Mouse (Mus musculus): Measurements from ENCODE around the gene Gm6583.

Gene Gm6583

DNA sequence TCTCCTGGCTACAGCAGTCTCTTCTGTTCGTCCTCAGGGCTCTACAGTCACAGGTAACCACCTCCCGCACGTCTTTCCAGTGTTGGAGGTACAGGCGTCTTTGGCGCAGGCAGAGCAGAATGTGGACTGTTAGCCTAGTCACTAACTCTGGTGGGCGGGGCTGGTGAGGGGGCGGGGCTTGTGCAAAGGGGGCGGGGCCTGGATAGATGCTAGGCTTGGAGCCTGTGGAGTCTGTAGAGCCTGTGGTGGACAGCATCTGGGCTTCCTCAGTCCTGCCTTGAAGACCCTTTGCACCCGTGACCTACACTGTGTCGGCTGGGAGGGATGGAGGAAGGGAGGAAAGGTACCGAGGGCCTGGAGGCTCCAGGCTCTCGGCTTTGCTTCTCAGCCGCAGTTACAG, at the start of gene Gm6583:
Gene Gm6583 (minus strand): TSS at position 124 of the 400 bp plus-strand sequence.
- no peak for DNase-seq

DNA sequence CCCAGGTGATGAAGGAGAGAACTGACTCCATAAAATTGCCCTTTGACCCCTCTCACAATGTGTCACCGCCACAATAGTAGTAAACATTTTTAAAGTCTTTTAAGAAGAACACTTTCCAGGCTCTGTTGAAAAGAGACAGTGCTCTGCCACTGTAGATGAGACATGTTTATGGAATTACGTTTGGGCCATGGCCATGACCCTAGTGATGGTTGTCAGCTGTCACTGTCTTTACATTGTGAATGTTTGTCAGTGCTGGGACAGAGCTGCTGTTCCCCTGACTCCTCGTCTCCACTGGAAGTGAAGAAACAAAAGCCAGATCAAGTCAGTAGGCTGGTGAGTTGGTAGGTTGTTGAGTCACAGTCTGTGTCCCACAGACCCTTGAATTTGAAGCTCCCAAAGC, 46.6 kb upstream of the Gm6583 start:
- no peak for DNase-seq

DNA sequence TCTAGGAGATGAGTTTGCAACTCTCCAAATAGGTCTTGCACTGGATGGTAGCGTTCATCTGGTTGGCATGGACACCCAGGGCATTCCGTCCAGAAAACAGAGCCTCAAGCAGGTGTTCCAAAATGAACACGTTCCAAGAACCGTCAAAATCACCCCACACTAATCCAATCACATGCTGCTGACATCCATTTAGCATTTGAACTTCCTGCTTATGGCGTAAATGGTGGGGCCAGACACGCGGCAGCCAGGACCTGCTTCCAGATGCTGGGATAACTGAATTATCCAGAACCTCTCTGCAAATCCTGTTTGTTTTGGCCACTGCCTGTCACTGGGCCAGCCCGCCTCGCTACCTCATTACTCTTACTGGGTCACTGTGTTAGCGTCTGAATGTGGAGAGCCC, 43.5 kb upstream of the Gm6583 start:
- peak in 1 of 2 experiments; percentile 41 for DNase-seq

DNA sequence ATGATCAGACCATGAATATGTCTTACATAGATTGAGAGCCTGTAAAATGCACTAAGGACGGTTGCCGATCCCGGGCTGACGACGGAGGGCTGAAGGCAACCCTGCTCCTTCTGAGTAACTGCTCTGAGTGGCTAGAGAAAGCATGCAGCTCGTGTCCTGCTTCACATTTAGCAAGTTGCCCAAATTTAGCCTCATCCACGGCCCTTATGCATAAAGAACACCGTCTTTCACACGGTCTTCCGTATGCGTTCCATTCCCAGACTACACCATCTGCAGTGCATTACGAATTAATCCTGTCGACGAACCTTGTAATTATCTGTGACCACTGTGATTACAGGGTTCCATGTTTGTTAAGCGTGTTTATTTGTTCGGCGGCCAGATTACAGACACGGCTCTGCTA, 40.2 kb upstream of the Gm6583 start:
- no peak for DNase-seq

DNA sequence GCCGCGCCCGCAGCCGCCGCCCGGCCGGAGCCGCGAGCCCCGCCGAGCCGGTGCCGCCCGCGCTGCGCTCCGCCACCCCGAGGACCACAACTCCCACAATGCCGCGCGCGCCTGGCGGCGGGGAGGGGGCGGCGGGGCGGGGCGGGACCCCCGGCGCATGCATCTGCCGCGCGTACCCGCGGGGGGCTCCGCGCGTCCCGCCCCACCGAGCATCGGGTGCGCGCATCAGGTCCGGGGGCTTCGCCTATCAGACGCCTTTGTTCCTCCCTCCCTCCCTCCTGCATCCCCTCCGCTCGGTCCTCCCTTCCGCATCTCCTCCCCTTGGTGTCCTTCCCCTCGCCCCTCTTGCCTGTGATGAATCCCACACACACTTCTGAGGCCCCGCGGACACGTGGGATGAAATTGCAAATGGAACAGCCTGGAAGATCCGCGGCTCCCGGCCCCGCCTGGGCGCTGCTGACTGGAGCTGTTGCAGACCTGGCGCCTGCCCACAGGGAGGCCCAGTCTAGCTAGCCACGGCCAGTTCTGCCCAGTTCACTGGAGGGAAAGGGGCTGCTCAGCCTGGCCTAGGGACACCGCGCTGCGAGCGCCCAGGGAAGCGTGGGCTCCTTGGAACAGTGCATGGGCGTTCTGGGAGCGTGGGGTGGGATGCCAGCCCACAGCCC, 39.1 kb upstream of the Gm6583 start, which contains the start of gene Asphd2:
Gene Asphd2 (minus strand): TSS at position 88 of the 665 bp plus-strand sequence.
- DNase-seq = peak; percentile 37 to 68

DNA sequence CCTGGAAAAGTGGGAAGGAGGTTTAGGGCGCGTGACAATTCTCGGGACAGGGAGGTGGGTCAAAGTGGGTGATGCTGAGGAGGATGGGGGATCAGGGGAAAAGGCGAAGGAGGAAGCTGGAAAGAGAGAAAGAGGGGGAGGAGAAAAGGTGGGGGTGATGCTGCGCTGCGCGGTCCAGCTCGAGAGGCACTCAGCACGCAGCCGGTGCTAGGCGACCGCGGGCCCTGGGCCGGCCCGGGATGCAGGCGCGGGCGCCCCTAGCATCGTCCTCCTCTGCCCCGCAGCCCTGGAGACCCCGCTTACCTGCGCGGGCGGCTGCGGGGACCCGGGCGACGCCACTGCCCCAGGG, 38.6 kb upstream of the Gm6583 start:
- no peak for DNase-seq

DNA sequence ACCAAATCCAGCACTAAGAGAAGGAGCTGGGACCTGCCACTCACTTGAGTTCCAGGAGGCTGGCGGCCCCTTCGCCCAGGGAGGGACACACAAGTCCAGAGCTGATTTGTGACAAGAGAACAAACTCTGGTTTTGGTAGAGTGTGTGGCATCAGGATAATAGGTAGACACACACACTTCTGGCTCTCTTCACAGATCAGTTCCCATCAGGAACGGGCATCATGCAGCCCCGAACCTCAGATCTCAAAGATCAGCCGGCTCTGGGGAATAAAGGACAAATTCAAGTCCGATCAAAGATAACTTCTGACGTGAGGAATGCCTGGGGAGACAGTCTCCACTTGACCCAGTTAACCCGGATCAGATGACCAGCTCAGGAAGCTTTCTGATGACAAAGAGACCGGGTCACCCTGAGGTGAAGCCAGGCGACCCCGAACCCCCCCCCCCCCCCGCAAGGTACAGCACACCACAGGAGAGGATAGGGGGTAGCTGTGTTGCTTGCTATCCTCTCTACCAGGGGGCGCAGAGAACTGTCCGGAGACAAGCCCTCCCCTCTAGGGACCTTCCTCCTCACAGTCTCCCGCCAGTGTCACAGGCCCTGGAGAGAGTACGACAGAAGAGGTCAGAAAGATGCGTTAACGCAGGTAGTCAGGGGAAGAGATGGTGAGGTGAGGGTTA, 38.0 kb upstream of the Gm6583 start:
- no peak for DNase-seq

DNA sequence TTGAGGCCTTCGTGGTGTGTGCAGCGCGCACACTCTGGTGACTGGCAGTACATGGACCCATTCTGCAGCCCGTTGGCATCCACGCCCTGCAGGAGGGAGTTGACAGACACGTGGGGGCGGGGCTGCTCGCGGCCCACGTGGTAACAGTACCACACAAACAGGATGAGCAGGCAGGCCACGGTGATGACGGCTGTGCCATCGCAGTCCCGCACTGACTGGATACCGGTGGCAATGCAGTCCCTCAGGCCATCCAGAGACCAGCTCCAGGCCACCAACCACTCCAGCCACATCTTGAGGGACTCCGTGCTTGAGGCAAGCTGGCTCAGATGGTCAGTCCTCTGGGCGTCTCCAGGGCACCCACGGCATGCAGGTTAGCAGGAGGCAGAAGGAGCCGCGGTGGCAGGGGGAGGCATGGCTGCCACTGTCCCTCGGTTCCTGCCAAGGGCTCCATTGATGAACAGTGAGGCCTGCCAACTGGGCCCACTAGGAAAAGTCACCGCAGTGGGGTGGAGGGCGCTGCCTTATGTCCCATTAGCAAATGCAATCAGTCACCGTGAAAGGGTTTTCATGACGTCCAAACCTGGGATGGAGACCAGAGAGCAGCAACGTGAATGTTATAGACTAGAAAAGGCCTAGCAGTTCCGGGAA, 36.0 kb upstream of the Gm6583 start:
- DNase-seq = no peak

DNA sequence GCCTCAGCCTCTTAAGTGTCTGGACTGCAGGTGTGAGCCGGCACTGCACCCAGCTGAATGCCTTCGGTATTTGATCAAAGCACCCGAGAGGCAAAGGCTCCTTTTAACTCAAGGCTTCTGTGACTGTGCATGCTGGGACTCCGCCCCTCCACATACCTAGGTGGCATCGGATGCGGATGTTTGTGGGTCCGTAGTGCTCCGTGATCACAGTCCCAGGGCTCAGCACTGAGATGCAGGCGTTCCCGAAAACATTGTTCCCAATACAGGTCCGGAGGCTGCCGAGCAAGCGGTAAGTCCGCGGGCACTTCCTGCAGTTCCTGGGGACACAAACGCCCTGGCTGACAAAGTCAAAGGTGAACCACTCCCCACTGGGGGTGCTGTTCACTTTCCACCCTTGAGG, 35.2 kb upstream of the Gm6583 start:
- DNase-seq = no peak

DNA sequence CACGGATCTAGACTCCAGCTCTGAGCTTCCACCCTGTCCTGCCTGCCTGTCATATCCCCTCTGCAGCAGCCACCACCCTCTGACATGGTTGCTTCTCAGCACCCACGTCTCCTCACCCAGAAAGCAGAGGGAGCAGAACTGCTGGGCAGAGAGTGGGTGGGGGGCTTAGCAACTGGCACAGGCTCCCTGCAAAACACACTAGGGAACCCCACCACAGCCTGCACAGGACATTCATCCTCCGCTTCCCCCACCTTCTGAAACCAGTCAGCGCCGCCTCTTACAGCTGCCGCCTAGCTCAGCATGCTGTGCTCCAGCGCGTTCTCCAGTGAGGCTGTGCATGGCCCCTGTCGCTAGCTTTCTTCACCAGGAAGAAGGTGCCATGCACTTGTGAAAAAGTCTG, 33.5 kb upstream of the Gm6583 start:
- no peak for DNase-seq

DNA sequence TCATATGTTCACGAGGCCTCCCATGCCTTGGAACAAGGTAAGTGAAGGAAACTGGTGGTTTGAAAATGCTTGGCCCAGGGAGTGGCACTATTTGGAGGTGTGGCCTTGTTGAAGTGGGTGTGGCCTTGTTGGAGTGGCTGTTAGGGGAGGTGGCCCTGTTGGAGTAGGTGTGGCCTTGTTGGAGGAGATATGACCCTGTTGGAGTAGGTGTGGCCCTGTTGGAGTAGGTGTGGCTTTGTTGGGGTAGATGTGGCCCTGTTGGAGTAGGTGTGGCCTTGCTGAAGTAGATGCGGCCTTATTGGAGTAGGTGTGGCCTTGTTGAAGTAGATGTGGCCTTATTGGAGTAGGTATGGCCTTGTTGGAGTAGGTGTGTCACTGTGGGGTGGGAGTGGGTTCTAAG, 30.1 kb upstream of the Gm6583 start:
- DNase-seq = no peak

DNA sequence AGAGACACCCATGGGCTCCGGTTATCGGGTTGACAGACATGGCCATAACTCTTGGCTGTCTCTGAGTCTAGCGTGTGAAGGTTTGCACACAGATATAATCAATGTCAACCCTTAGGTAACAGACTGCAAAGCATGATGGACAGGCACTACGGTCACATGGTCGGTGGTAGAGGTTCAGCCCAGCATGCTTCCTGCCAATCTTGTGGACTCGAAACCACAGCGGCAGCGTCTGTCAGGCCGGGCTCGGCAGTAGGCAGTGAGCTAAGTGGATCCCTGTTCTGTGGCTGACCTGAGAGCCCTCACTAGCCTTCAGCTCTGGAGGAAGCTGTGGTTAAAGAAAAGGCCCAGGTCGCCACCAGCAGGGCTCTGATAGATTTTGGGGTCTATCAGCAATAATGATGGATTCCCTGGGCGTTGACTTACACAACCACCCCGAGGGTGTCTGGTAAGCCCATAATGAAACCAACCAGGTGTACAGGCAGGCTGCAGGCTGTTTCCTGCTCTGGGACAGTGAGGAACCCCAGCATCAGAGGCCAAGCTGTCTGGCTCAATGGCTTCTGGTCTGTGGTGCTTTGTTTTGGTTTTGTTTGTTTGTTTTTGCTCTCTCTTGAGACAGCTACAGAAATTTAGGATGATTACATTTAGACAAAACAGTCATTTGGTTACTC, 29.1 kb upstream of the Gm6583 start:
- DNase-seq = no peak

DNA sequence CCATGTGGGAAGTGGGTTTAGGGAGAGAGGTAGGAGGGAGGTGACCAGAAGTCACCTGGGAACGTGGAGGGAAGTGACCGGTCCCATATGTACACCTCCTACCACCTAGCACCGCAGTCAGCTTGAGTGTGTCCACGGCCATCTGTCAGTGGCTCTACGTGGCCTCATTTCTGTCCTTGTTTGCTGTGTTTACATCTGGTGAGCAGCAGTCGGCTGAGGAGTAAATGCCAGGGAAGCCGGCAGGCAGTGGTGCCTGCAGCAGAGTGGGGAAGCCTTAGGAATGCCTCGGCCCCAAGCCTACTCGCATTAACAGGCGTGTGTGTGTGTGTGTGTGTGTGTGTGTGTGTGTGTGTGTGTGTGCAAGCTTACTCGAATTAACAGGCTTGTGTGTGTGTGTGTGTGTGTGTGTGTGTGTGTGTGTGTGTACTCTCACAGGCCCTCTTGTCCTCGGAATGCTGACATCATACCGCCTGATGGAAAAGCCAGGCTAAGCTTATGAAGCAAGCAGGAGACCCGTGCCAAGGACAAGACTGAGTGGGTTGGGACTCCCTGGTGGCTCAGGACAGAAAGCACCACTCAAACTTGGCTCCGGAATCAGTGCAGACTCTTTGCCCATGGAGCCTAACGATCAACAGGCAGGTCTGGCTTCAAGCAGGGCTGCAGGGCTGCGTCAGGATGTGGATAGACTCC, 27.0 kb upstream of the Gm6583 start:
- peak; percentile 53 to 73 for DNase-seq

DNA sequence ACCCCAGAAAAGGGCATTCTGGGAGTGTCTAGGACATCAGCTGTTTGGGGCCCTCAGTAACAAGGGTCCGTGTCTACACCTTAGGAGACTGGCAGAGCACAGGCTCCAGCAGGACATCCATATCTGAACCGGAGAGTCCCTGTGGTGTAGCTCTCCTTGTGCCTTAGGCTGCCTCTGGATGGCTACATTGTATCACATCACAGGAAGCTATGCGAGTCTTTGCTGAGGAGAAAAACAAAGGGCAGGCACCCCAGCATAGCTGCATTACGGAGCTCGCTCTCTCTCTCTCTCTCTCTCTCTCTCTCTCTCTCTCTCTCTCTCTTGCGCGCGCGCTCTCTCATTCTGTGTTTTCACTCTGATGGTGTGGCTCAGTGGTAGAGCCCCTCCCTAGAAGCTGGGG, 26.2 kb upstream of the Gm6583 start:
- no peak for DNase-seq

DNA sequence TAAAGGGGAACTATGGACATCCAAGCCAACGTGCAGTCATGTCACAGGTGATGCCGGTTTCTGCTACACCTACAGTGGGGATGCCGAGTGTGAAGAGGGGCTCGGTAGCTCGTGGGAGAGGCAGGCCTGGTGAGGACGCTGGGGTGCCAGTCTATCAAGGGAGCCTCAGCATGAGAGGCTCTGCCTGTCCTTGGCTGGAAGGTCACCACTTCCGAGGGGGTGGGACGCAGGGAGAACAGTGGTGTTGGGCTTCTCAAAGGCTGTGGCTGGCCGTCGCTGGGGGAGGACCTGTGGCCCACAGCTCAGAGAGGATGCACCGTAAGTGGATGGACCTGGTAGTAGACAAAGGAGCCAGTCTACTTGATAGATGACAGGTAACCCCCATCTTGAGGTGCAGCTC, 25.3 kb upstream of the Gm6583 start:
- no peak for DNase-seq

DNA sequence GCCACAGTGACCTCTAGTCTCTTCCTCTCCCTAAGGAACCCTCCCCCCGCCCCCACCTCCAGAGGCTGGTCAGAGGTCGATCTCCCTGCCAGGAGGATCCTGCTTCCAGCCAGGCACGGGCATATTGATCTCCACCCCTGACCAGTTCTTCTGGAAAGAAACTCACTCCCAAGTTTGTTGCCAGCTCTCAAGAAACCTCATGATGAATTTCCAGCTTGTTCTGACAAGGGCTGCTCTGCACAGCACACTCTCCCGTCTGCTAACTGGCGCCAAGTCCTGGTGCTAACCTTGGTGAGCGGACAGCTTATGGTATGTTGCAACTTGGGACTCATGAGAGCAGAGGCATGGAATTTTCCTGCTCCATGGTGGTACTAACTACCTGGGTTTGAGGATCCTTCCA, 22.9 kb upstream of the Gm6583 start:
- DNase-seq = no peak

DNA sequence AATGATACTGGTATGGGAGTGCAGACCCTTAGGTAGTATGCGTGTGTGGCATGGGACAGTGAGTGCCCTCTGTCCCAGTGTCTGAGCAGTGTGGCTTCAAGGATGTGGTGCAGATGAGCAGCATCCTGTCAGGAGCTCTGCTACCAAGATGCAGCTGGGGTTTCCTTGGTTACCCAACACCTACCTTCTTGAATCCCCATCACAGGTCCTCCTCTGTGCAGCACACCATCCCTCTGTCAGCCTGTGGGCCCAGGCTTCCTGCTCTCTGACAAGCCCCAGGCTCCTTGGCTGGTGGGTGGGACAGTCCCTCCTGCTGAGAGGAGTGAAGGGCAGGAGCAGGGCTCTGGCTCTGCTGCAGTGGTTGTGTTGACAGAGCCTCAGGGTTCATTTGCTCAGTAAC, 21.5 kb upstream of the Gm6583 start:
- DNase-seq = no peak

DNA sequence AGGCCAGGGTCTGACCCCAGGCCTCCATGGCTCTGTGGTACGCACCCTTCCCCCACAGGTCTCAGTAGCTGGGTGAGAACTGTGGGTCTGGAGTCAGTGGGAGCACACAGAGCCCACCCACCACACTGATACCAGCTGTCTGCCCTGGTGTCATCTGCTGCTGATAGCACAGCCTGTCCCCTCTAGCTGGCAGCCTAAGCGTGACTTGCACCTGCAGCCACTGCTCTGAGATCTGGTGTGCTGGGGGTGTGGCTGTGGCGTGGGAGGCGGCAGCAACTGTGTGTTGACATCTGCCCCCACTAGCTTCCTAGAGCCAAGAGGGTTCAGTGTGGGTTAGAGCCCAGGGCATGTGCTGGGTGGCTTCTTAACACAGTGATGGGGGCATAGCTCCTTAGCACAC, 20.3 kb upstream of the Gm6583 start:
- DNase-seq = no peak

DNA sequence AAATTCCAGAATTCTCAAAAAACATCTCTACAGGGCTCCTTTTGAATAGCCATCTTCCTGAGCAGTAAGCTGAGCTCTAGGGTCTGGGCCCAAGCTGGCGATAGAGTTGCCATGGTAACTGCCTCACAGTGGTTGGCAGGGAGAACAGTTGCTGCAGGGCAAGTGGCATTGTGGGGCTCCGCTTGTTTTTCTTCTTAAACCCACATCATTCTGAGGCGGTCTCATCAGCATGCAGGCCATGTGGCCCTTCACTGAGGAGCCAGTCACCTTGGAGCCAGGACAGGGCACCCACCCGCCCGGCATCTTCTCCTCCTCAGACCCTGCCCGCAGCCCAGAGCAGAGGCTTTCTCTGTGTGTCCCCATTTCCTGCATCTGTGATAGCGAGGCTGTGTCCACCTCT, 16.1 kb upstream of the Gm6583 start:
- no peak for DNase-seq

DNA sequence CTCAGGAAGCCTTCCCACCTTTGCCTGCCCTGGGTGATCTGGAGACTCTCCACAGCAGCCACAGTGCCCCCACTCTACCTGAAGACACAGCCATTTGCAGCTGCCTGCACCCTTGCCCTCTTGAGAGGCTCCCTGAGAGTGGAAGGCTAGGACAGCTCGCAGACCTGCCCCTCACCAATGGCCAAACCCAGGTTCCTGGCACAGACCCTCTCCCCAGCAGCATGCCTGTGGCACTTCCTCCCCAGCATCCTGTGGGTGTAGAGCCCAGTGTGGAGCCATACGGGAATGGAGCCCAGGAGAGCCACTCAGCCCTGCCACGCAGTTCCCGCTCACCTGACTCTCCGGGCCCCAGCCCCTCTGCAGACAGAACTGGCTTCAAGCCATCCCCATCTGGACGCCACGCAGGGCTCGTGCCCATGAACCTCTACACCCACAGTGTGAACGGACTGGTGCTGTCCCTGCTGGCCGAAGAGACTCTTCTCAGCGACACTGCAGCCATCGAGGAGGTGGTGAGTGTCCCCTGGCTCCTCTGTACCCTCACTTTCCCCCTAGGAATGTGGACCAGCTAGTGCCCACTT, 14.5 kb upstream of the Gm6583 start:
- DNase-seq = no peak

DNA sequence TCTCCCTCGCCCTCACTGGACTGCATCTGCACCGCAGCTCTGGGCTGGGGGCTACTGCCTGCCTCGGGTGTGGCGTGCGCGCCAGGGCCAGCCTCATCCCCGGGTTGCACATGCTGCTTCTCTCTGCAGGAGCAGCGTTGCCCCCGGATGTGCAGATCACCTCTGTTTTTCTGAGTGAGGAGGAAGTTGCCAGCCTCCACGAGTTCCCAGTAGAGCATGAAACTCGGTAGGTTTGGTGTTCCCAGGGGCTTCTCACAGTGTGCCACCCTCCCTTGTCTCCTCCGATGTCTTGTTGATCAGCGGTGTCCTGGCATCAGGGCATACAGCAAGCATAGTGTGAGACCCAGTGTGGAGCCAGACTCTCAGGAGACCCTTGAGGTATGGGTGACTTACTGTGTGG, 13.5 kb upstream of the Gm6583 start:
- no peak for DNase-seq

DNA sequence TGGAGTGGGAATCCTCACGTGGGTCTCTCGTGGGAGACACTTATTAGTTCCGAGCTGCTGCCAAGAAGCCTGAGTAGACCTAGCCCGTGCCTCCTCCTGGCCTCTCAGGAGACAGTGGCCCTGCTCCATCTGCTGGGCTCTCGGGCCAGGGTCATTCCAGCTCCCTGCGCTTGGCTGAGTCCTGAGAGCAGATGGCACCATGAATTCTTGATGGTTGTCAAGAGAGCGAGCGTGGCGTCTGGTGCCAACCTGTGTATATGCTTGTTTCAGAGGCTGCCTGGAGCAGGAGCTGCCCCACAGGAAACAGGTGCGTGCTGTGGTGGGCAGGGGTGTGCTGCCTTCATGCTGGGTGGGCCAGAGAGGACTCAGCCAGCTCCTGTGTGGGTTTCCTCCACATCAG, 12.8 kb upstream of the Gm6583 start:
- DNase-seq = no peak

DNA sequence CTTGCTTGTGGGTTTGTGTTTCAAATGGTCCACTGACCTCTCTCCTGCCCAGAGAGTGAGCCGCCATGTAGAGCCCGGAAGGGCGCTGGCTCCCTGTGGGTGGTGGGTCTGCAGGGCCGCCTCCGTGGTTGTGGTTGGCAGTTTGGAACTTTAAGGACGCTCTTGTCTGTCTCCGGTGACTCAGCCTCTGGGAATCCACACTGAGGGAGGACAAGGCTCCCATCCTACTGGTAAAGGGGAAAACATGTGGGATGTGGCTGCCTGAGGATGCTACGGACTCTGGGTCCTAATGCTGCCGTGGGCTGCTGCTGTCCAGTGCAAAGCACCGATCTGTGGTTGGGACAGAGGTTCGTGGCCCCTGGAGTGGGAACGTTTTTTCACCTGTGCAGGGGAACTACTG, 12.1 kb upstream of the Gm6583 start:
- DNase-seq = no peak
